Mouse (Mus musculus) stomach, postnatal 0 days (tissue): ENCODE measurements at regions not wholly inside any gene's neighbourhood (a gene's known extent, or its start where the extent isn't known, plus 50 kb on each side); places are given as distances from the start of the nearest gene placed in this dataset.

Source experiments
- CTCF ChIP-seq: IDR thresholded peaks from 2 replicates; pipeline ENCODE4 v1.5.1; 2016; ENCODE audit warnings: antibody characterized with exemption, low read depth, mild to moderate bottlenecking, moderate library complexity
- EP300 ChIP-seq: optimal IDR thresholded peaks from 2 replicates; pipeline ENCODE3; 2016; ENCODE audit warnings: antibody characterized with exemption

DNA sequence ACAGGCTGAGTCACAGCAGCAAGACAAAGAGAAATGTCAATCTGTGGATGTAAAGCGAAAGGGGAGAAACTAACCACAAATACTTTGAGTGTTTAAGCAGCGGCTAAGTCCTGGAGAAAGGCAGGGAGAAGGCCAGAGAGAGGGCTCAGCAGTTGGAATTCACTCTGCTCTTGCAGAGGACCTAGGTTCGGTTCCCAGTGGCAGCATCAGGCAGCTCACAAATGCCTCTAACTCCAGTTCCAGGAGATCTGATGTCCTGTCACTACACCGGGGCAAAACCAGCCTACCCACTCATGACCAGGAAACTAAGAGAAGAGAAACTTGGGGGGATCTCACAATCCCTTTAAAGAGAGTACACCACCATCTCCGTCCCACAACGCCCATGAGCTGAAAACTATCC lies 188.2 kb downstream of the 3100002H09Rik start:
- no peak for TF ChIP-seq EP300
- TF ChIP-seq CTCF, result no peak
